8 mouse cellular contexts compared by ENCODE assay signal in the genomic region with DNA sequence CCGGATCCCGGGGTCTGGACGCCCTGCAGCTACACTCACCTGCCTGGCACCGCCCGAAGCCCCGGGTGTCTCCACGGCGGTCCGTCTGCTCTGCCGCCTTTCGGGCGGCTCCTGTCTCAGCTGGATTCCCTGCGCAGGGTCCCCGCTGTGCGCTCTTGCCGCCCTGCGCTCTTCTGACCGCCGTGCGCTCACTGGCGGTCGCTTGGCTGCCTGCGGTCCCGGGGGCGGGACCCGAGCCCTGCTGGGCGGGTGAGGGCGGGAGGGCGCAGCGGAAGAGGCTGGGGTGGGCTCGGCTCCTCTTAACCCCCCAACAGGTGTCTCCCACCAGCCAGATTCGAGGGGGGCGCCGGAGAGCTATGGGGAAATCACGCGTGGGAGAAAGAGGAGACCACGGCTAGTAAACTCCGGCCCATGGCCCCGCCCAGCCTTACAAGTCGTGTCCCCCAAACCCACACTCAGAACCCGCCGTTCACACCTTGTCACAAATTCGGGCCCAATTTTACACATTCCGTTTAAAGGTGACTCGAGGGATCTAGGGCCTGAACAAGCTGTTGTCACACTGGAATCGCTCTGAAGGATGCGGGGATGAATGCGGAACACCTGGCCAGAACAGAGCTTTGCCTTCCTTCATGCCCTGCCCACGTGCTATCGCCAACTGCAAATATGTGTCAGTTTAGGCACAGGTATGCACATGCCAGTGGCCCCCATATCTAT. TPM values are rescaled to one million over a fixed set of nuclear protein-coding genes. Genes with fewer than 3 reads are reported as not detected.
DNase-seq lines count a peak whose midpoint lies in the region; ATAC-seq and TF ChIP-seq lines count a peak whose summit lies in the region.

A gene (minus strand): TSS at position 91 of the 714 bp plus-strand sequence.

- H3K27ac ChIP-seq in forebrain, embryonic 13.5 days = no peak within 1 kb of the TSS
- no peak within 1 kb of the TSS for H3K27ac ChIP-seq in liver, embryonic 15.5 days (replicated peaks)
- no peak within 1 kb of the TSS for H3K27ac ChIP-seq in stomach, postnatal 0 days (replicated peaks)

- peak; percentile 18 for DNase-seq in adrenal gland, postnatal 25 days
- DNase-seq in adrenal gland, adult 2 months = no peak
- peak; percentile 35 to 43 for DNase-seq in B cell, adult 2 months
- DNase-seq in stomach, postnatal 0 days (ENCODE audit: low spot score) = no peak
- no peak for DNase-seq in lung, postnatal 4 days
- DNase-seq in lung, postnatal 36 days = no peak

- ATAC-seq in forebrain, embryonic 13.5 days = 0 out of 2 replicates have a peak, but pooled peaks have one; percentile 27
- ATAC-seq in liver, embryonic 15.5 days (ENCODE audit: insufficient read depth) = no peak
- peak; percentile 35 for ATAC-seq in stomach, postnatal 0 days (ENCODE audit: low FRiP score, low TSS enrichment)

- H3K4me2 ChIP-seq in forebrain, embryonic 13.5 days = peak within 1 kb of the TSS; percentile 68
- peak within 1 kb of the TSS; percentile 58 for H3K4me2 ChIP-seq in liver, embryonic 15.5 days
- peak within 1 kb of the TSS; percentile 60 for H3K4me2 ChIP-seq in stomach, postnatal 0 days (replicated peaks; ENCODE audit: low read depth)

- H3K36me3 ChIP-seq in forebrain, embryonic 13.5 days (ENCODE audit: poor library complexity, severe bottlenecking) = no peaks in the 10 kb centered on the region
- no peaks in the 10 kb centered on the region for H3K36me3 ChIP-seq in liver, embryonic 15.5 days (replicated peaks)
- H3K36me3 ChIP-seq in stomach, postnatal 0 days (ENCODE audit: control insufficient read depth, insufficient read depth, low read length) = no peaks in the 10 kb centered on the region

- TF ChIP-seq CTCF in stomach, postnatal 0 days (IDR thresholded peaks at IDR 0.05; ENCODE audit: low read depth) = no peak

- no peak for TF ChIP-seq EP300 in stomach, postnatal 0 days (optimal IDR thresholded peaks at IDR 0.05)

- H3K4me3 ChIP-seq in forebrain, embryonic 13.5 days = peak within 1 kb of the TSS; percentile 39
- peak within 1 kb of the TSS; percentile 29 for H3K4me3 ChIP-seq in liver, embryonic 15.5 days (replicated peaks)
- peak within 1 kb of the TSS; percentile 32 for H3K4me3 ChIP-seq in stomach, postnatal 0 days (ENCODE audit: low read depth, low read length)

- H3K9ac ChIP-seq in forebrain, embryonic 13.5 days = peak within 1 kb of the TSS; percentile 51
- no peak within 1 kb of the TSS for H3K9ac ChIP-seq in liver, embryonic 15.5 days
- H3K9ac ChIP-seq in stomach, postnatal 0 days (ENCODE audit: low read length) = 0 out of 2 replicates have a peak within 1 kb of the TSS, but pooled peaks have one; percentile 35

- 2% methylated on average over 50 of the region's 50 CpGs for WGBS in forebrain, embryonic 13.5 days
- 1% methylated on average over 50 of the region's 50 CpGs for WGBS in liver, embryonic 15.5 days (ENCODE audit: insufficient replicate concordance)
- 1% methylated on average over 43 of the region's 50 CpGs for WGBS in stomach, postnatal 0 days

- 0 out of 2 replicates have a peak, but pooled peaks cover 5% of the 10 kb centered on the region for H3K9me3 ChIP-seq in forebrain, embryonic 13.5 days (replicated peaks)
- no peaks in the 10 kb centered on the region for H3K9me3 ChIP-seq in liver, embryonic 15.5 days (replicated peaks)
- no peaks in the 10 kb centered on the region for H3K9me3 ChIP-seq in stomach, postnatal 0 days (ENCODE audit: control insufficient read depth, low read length)

- H3K27me3 ChIP-seq in forebrain, embryonic 13.5 days = peaks cover 69% of the 10 kb centered on the region
- peaks cover 82% of the 10 kb centered on the region for H3K27me3 ChIP-seq in liver, embryonic 15.5 days
- H3K27me3 ChIP-seq in stomach, postnatal 0 days (ENCODE audit: control insufficient read depth, insufficient read depth, low read length) = peaks cover 11% of the 10 kb centered on the region

- peaks cover 30% of the 10 kb centered on the region for H3K4me1 ChIP-seq in forebrain, embryonic 13.5 days
- 0 out of 2 replicates have a peak, but pooled peaks cover 9% of the 10 kb centered on the region for H3K4me1 ChIP-seq in liver, embryonic 15.5 days (replicated peaks)
- H3K4me1 ChIP-seq in stomach, postnatal 0 days (replicated peaks; ENCODE audit: control insufficient read depth, insufficient read depth) = no peaks in the 10 kb centered on the region

RNA-seq across cellular contexts. Expression of the gene that starts here (rescaled TPM):
- not detected in 2 replicates for total RNA-seq in adrenal gland, postnatal 25 days (2021)
- not detected for total RNA-seq in adrenal gland, adult 2 months (2021)
- not detected in 2 replicates for polyA plus RNA-seq in adrenal gland, adult 2 months (2012; rRNA removed)
- polyA plus RNA-seq in forebrain, embryonic 13.5 days (2015; fragmentation: Nextera tagmentation; extraction: Ambion mirVana) = 0.26 TPM in 2 replicates
- polyA plus RNA-seq in liver, embryonic 15.5 days (2015; fragmentation: Nextera tagmentation; extraction: Ambion mirVana) = not detected in 2 replicates
- 0.05 and 0.07 TPM in 2 replicates for polyA plus RNA-seq in stomach, postnatal 0 days (2015; fragmentation: Nextera tagmentation; extraction: Ambion mirVana)

Comparison
In these comparisons a context has a peak if more than half of its experiments do, and no peak if none do; other contexts are left out.
1. Peak in DNase-seq in adrenal gland, postnatal 25 days; RNA of the gene not detected or under 1 TPM.
2. Peak in ATAC-seq, H3K4me3 ChIP-seq, H3K9ac ChIP-seq and H3K4me2 ChIP-seq in forebrain, embryonic 13.5 days; RNA of the gene not detected or under 1 TPM.
3. Peak in ATAC-seq, H3K4me3 ChIP-seq, H3K9ac ChIP-seq and H3K4me2 ChIP-seq in stomach, postnatal 0 days; RNA of the gene not detected or under 1 TPM.
4. DNase-seq: peak in B cell, adult 2 months (2 of 2); none in adrenal gland, adult 2 months (single experiment), stomach, postnatal 0 days (single experiment), lung, postnatal 4 days (0 of 2) and lung, postnatal 36 days (single experiment).
5. Peak in every context shown above with its lines, with median percentiles within 50 percentile points of each other: H3K4me2 ChIP-seq and H3K4me3 ChIP-seq.